Mouse (Mus musculus): Measurements from ENCODE around the gene Nolc1. TPM values are rescaled to one million over a fixed set of nuclear protein-coding genes. Genes with fewer than 3 reads are reported as not detected.

Gene Nolc1
- 48.4 and 48.9 TPM in 2 replicates for polyA plus RNA-seq (2015; fragmentation: Nextera tagmentation; extraction: Ambion mirVana)

DNA sequence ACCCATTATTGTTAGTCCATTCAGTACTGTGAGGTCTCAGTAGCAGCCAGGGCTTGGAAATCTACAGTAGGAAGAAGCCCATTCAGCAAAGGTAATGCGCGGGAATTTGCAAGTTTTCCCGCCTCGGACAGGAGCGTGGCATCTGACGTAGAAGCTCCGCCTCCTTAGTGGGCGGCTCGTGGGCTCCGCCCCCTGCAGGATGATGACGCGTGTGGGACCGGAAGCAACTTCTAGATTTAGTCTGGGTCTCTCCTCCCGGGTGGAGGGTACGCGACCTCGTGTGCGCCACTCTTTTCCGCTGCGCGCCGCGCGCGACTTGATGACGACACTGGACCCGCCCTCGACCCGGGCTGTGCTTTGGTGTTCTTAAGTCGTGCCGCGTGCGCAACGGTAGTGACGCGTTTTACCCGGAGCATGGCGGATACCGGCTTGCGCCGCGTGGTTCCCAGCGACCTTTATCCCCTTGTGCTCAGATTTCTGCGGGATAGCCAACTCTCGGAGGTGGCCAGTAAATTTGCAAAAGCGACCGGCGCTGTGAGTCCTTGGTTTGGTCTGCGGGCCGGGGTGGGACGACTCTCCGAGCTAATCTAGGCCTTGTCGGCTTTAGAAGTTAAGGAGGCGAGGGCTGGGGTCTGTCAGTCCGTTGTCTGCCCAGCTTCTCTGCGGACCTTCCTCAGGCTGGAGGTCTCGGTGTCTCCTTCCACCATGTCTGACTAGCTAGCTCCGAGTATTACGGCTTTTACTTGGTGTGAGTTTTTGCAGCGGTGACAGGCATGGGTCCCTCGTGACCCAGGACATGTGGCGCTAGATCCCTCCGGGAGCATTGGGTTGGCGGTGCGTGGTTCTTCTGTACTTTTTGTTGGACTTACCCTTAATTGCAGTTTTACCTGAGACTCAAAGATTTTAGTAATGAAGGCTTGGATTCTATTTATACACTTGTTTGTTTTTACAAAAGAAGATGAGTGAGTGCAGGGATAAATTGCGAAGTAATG lies at the start of gene Nolc1:
Gene Nolc1, plus strand, starts transcription at position 248 of the 992 bp plus-strand sequence.
- peak within 1 kb of the TSS; percentile 71 for H3K27ac ChIP-seq (replicated peaks)
- peak within 1 kb of the TSS; percentile 89 for H3K4me3 ChIP-seq
- H3K36me3 ChIP-seq, result peaks cover 65% of the 10 kb centered on the region
- H3K27me3 ChIP-seq (replicated peaks), result no peaks in the 10 kb centered on the region
- WGBS, result under 1% methylated on average over 66 of the region's 66 CpGs
- H3K4me1 ChIP-seq, result peaks cover 19% of the 10 kb centered on the region
- peak; percentile 95 for ATAC-seq (ENCODE audit: extremely low read depth, insufficient number of reproducible peaks, low FRiP score, low TSS enrichment)
- H3K9me3 ChIP-seq, result no peaks in the 10 kb centered on the region
- peak within 1 kb of the TSS; percentile 92 for H3K4me2 ChIP-seq
- H3K9ac ChIP-seq, result peak within 1 kb of the TSS; percentile 92

DNA sequence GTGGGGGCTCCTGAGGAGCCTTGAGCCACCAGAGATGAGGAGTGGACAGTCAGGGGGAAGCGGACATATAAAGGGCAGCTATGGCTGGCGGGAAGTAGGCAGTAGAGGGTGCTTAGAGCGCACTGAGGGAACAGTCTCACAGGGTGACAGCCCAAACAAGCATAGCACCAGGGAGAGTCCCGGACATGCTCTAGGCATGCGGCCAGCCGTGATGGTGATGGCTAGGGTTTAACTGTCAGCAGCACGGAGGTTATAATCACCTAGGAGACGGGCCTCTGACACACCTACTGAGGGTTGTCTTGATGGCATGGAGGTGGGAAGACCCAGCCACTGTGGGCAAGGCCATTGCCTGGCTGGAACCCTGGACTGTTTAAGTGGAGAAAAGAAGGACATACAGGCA lies 49.1 kb upstream of the Nolc1 start:
- 0 out of 2 replicates have a peak overlapping the region, but pooled peaks have one; percentile 20 for H3K4me2 ChIP-seq
- 0 out of 2 replicates have a peak overlapping the region, but pooled peaks have one; percentile 16 for H3K27ac ChIP-seq (replicated peaks)
- peaks cover 5% of the 10 kb centered on the region; the same call in 1 of the 2 replicates for H3K9me3 ChIP-seq
- H3K4me1 ChIP-seq, result peaks cover 20% of the 10 kb centered on the region
- H3K4me3 ChIP-seq, result no peak overlapping the region
- peak; percentile 23; the same call in 1 of the 2 replicates for ATAC-seq (ENCODE audit: extremely low read depth, insufficient number of reproducible peaks, low FRiP score, low TSS enrichment)
- peaks cover 15% of the 10 kb centered on the region for H3K36me3 ChIP-seq
- 31% methylated on average over 8 of the region's 8 CpGs for WGBS
- no peaks in the 10 kb centered on the region for H3K27me3 ChIP-seq (replicated peaks)
- no peak overlapping the region for H3K9ac ChIP-seq

GRCm38 (mm10) chr19:46028747-46029320 lies 46.8 kb upstream of the Nolc1 start:
- Histone ChIP-seq H3K9ac (no peak overlapping the region), H3K4me3 (no peak overlapping the region), H3K27me3 (replicated peaks) (no peaks in the 10 kb centered on the region), H3K4me2 (no peak overlapping the region), H3K36me3 (peaks cover 38% of the 10 kb centered on the region), H3K27ac (replicated peaks) (no peak overlapping the region), H3K9me3 (peaks cover 5% of the 10 kb centered on the region; the same call in 1 of the 2 replicates), H3K4me1 (peaks cover 20% of the 10 kb centered on the region)
- no peak for ATAC-seq (ENCODE audit: extremely low read depth, insufficient number of reproducible peaks, low FRiP score, low TSS enrichment)
- 70% methylated on average over 11 of the region's 11 CpGs for WGBS

DNA sequence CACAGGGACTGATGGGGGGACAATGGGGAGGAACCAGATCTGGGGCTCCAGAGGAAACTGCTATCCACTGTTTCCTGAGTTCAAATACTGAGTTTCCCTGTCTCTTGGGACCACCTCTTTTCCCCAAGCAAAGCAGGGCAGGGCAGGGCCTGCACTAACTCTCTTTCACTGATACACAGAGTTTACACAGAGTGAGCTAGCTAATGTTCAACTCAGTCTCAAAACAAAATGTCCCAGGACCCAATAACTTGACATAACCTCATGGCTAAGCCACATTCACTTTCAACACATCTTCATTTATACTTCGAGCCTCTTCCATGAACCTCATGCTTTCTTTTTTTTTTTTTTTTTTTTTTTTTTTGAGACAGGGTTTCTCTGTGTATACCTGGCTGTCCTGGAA lies 46.0 kb upstream of the Nolc1 start:
- 95% methylated on average over 1 of the region's 1 CpGs for WGBS

DNA sequence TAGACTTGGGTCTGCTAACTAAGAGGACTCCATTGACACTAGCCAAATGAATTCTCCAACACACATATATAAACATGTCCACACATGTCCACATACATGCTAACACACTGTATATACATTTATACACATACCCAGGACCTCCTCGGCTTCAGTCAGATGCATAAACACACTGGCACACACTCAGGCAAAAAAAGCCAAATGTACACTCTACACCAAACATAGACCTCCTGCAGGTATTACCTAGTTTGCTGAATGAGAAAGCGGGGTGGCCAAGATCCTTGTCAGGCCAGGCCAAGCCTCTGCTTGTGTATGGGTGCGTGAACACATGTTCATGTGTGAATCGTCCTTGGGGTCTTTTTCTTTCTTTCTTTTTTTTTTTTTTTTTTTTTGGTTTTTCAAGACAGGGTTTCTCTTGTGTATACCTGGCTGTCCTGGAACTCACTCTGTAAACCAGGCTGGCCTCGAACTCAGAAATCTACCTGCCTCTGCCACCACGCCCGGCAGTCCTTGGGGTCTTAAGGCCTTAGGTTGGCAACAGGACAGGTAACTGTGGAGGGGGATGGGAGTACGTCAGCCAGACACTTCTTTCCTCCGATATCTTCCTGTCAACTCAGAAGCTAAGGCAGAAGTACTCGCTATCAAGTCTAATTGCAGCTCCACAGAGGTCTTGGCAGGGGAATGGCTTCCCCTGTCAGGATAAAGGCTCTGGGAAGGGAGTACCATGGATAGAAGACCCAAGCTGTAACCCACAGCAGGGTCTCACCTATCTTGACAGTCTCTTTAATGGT lies 45.3 kb upstream of the Nolc1 start:
- H3K9me3 ChIP-seq, result peaks cover 5% of the 10 kb centered on the region; the same call in 1 of the 2 replicates
- no peak overlapping the region for H3K4me2 ChIP-seq
- 88% methylated on average over 10 of the region's 10 CpGs for WGBS
- no peak overlapping the region for H3K27ac ChIP-seq (replicated peaks)
- no peak overlapping the region for H3K9ac ChIP-seq
- H3K36me3 ChIP-seq, result peaks cover 54% of the 10 kb centered on the region
- ATAC-seq (ENCODE audit: extremely low read depth, insufficient number of reproducible peaks, low FRiP score, low TSS enrichment), result no peak
- H3K4me1 ChIP-seq, result peaks cover 20% of the 10 kb centered on the region
- H3K27me3 ChIP-seq (replicated peaks), result no peaks in the 10 kb centered on the region
- H3K4me3 ChIP-seq, result no peak overlapping the region

More for the DNA sequence above, 46.0 kb upstream of the Nolc1 start:
- Histone ChIP-seq H3K36me3 (peaks cover 46% of the 10 kb centered on the region), H3K4me1 (peaks cover 20% of the 10 kb centered on the region), H3K27me3 (replicated peaks) (no peaks in the 10 kb centered on the region), H3K9ac (no peak overlapping the region), H3K9me3 (peaks cover 5% of the 10 kb centered on the region; the same call in 1 of the 2 replicates), H3K4me3 (no peak overlapping the region), H3K27ac (replicated peaks) (no peak overlapping the region), H3K4me2 (no peak overlapping the region)
- no peak for ATAC-seq (ENCODE audit: extremely low read depth, insufficient number of reproducible peaks, low FRiP score, low TSS enrichment)

GRCm38 (mm10) chr19:46031689-46032432 lies 43.8 kb upstream of the Nolc1 start:
- Histone ChIP-seq H3K27me3 (replicated peaks) (no peaks in the 10 kb centered on the region), H3K9me3 (peaks cover 5% of the 10 kb centered on the region; the same call in 1 of the 2 replicates), H3K4me2 (no peak overlapping the region), H3K27ac (replicated peaks) (0 out of 2 replicates have a peak overlapping the region, but pooled peaks have one; percentile 8), H3K9ac (no peak overlapping the region), H3K36me3 (peaks cover 68% of the 10 kb centered on the region), H3K4me1 (peaks cover 21% of the 10 kb centered on the region), H3K4me3 (no peak overlapping the region)
- 75% methylated on average over 9 of the region's 9 CpGs for WGBS
- ATAC-seq (ENCODE audit: extremely low read depth, insufficient number of reproducible peaks, low FRiP score, low TSS enrichment), result no peak

- H3K36me3 ChIP-seq, result peaks cover 68% of the 10 kb centered on the region
- no peak overlapping the region for H3K4me3 ChIP-seq
- H3K9ac ChIP-seq, result no peak overlapping the region
- peaks cover 21% of the 10 kb centered on the region for H3K4me1 ChIP-seq
- ATAC-seq (ENCODE audit: extremely low read depth, insufficient number of reproducible peaks, low FRiP score, low TSS enrichment), result no peak
- no peak overlapping the region for H3K4me2 ChIP-seq
- WGBS, result 85% methylated on average over 26 of the region's 26 CpGs
- peaks cover 5% of the 10 kb centered on the region; the same call in 1 of the 2 replicates for H3K9me3 ChIP-seq
- H3K27ac ChIP-seq (replicated peaks), result no peak overlapping the region
- H3K27me3 ChIP-seq (replicated peaks), result no peaks in the 10 kb centered on the region
Observed at GRCm38 (mm10) chr19:46032731-46033510, 42.7 kb upstream of the Nolc1 start.

DNA sequence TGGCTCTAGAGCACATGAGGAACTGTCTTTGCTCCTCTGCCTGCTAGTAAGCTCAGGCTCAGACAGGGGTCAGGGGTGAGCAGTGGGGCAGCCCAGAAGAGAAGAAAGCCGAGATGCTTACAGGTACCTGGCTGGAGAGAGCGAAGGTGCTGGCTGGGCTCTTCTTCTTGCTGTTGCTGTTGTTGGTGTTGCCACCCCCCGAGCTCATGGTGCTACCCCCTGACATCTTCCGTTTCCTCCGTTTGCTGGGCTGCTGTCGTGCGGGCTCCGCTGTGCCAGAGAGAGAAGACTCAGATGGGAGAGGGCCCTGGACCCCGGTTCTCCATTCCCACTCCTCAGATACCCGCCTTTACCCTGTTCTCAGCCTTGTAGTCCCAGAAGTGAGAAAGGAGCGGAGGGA lies 41.8 kb upstream of the Nolc1 start:
- WGBS, result 93% methylated on average over 11 of the region's 11 CpGs
- no peak overlapping the region for H3K27ac ChIP-seq (replicated peaks)
- peaks cover 5% of the 10 kb centered on the region; the same call in 1 of the 2 replicates for H3K9me3 ChIP-seq
- no peaks in the 10 kb centered on the region for H3K27me3 ChIP-seq (replicated peaks)
- peaks cover 30% of the 10 kb centered on the region for H3K4me1 ChIP-seq
- H3K9ac ChIP-seq, result no peak overlapping the region
- no peak overlapping the region for H3K4me2 ChIP-seq
- H3K4me3 ChIP-seq, result no peak overlapping the region
- peaks cover 68% of the 10 kb centered on the region for H3K36me3 ChIP-seq
- ATAC-seq (ENCODE audit: extremely low read depth, insufficient number of reproducible peaks, low FRiP score, low TSS enrichment), result no peak

DNA sequence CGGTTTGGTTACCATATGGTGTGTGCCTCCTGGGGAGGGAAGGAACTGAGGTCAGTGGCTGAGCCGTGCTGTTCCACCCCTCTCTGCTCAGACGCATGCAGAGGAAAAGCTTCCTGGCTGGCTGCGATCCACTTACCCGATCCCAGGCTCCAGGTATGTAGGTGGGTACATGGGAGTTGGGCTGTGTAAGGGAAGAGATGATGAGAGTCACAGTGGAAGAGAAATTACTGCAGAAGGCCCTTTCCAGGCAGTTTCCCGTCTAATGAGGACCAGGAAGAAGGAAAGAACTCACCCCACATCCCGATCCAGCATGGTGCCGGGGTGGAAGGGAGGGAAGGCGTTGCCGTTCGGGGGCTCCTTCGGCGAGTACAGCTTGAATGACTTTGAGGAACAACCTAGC lies 39.7 kb upstream of the Nolc1 start:
- Histone ChIP-seq H3K9ac (no peak overlapping the region), H3K27ac (replicated peaks) (no peak overlapping the region), H3K9me3 (no peaks in the 10 kb centered on the region), H3K4me3 (0 out of 2 replicates have a peak overlapping the region, but pooled peaks have one; percentile 91), H3K27me3 (replicated peaks) (no peaks in the 10 kb centered on the region), H3K36me3 (peaks cover 57% of the 10 kb centered on the region), H3K4me1 (peaks cover 43% of the 10 kb centered on the region), H3K4me2 (peak overlapping the region; percentile 90)
- ATAC-seq (ENCODE audit: extremely low read depth, insufficient number of reproducible peaks, low FRiP score, low TSS enrichment), result no peak
- WGBS, result 88% methylated on average over 13 of the region's 13 CpGs

Data from heart, embryonic 13.5 days (tissue).